ENCODE assay signal across 16 mouse cellular contexts in the genomic region with DNA sequence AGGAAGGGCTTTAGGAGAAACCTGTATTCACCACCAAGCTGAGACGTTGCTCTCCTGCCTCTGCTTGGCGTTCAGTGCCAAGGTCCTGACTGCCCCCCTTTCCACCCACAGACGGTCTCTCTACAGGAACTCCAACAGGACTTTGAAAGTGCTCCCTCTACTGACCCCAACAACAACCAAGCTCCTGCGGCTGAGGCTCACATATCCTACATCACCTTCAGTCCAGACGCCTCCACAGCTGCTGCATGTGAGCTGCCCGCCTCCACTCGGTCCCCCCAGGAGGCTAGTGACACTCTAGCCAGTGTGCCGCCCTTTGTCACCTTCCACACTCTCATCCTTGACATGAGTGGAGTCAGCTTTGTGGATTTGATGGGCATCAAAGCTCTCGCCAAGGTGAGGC. TPM values are rescaled to one million over a fixed set of nuclear protein-coding genes. Genes with fewer than 3 reads are reported as not detected.
DNase-seq lines count a peak whose midpoint lies in the region; ATAC-seq and TF ChIP-seq lines count a peak whose summit lies in the region.
"Had no signal": no experiment of that assay in that cellular context is flagged by ENCODE, and none has a peak within 500 bp of the region (broad histone marks: within the 10 kb centered on the region; RNA-seq: fewer than 3 reads in every experiment).

No protein-coding gene starts in this region.

- H3K27me3 ChIP-seq in heart, adult 2 months (ENCODE audit: control insufficient read depth, insufficient read depth, low read length) = no peaks in the 10 kb centered on the region
- H3K27me3 ChIP-seq in heart, embryonic 12.5 days (replicated peaks) = 0 out of 2 replicates have a peak, but pooled peaks cover 3% of the 10 kb centered on the region
- peaks cover 8 to 12% of the 10 kb centered on the region in 2 experiments for H3K27me3 ChIP-seq in MEL (ENCODE audit: control insufficient read depth in 1 of 2, insufficient read depth in 2 of 2, low read length in 2 of 2)
- H3K27me3 ChIP-seq: neural tube, embryonic 13.5 days had no signal

- TF ChIP-seq POLR2A in heart, adult 2 months (IDR thresholded peaks at IDR 0.05; ENCODE audit: insufficient read depth, low read depth, low read length) = no peak
- no peak for TF ChIP-seq POLR2A in lung, adult 2 months (IDR thresholded peaks at IDR 0.05; ENCODE audit: borderline replicate concordance, extremely low read depth, low read depth, low read length)
- no peak for TF ChIP-seq POLR2A in MEL (IDR thresholded peaks at IDR 0.05; ENCODE audit: control insufficient read depth in 1 of 2, insufficient read depth in 1 of 2, low read depth in 1 of 2, low read length in 2 of 2, poor library complexity in 1 of 2)

- H3K27ac ChIP-seq in heart, adult 2 months = no peak overlapping the region
- no peak overlapping the region for H3K27ac ChIP-seq in heart, embryonic 12.5 days (ENCODE audit: poor library complexity, severe bottlenecking)
- H3K27ac ChIP-seq in MEL (ENCODE audit: control insufficient read depth, low read depth, low read length) = no peak overlapping the region
- H3K27ac ChIP-seq: heart, embryonic 15.5 days; limb, embryonic 13.5 days; macrophage; neural tube, embryonic 13.5 days had no signal

- TF ChIP-seq RAD21 in MEL (IDR thresholded peaks at IDR 0.05; ENCODE audit: low read depth, low read length) = no peak

- intact Hi-C loops in heart, adult 2 months (cut with DNase I) = no loop called here

- peak in 1 of 2 experiments; percentile 14 for DNase-seq in heart, adult 2 months
- DNase-seq in lung, adult 2 months = no peak
- DNase-seq in lung, adult 18-20 months = no peak
- DNase-seq in A20 (ENCODE audit: low read depth, low spot score) (peak; percentile 21), MEL (ENCODE audit: low read depth, low spot score) (peak; percentile 19)
- no peak for DNase-seq in frontal cortex, postnatal 14 days (ENCODE audit: low spot score in 2 of 2)
- DNase-seq in adrenal gland, adult 2 months = no peak
- DNase-seq: adrenal gland, postnatal 36 days; layer of hippocampus, postnatal 36 days; right cerebral cortex, postnatal 14 days had no signal

- H3K4me3 ChIP-seq in heart, adult 2 months = no peak overlapping the region
- no peak overlapping the region for H3K4me3 ChIP-seq in heart, embryonic 12.5 days
- H3K4me3 ChIP-seq in lung, adult 2 months (replicated peaks; ENCODE audit: extremely low read depth, low read depth, low read length) = no peak overlapping the region
- H3K4me3 ChIP-seq in MEL (ENCODE audit: control insufficient read depth in 1 of 2, insufficient read depth in 1 of 2, low read depth in 2 of 2, low read length in 2 of 2) = no peak overlapping the region
- H3K4me3 ChIP-seq: heart, embryonic 15.5 days; limb, embryonic 13.5 days; neural tube, embryonic 13.5 days had no signal

- H3K9me3 ChIP-seq in heart, embryonic 12.5 days (replicated peaks) = no peaks in the 10 kb centered on the region
- H3K9me3 ChIP-seq in MEL (replicated peaks; ENCODE audit: insufficient read depth, low read length) = no peaks in the 10 kb centered on the region
- H3K9me3 ChIP-seq: heart, embryonic 15.5 days; limb, embryonic 13.5 days; neural tube, embryonic 13.5 days had no signal

- 64% methylated on average over 9 of the region's 9 CpGs for WGBS in heart, adult 2 months
- 39% methylated on average over 9 of the region's 9 CpGs for WGBS in heart, embryonic 12.5 days
- 47% methylated on average over 9 of the region's 9 CpGs for WGBS in lung, adult 2 months

- H3K36me3 ChIP-seq in heart, adult 2 months (ENCODE audit: control insufficient read depth, insufficient read depth, low read length) = no peaks in the 10 kb centered on the region
- no peaks in the 10 kb centered on the region for H3K36me3 ChIP-seq in heart, embryonic 12.5 days
- H3K36me3 ChIP-seq in MEL (ENCODE audit: control insufficient read depth in 1 of 2, insufficient read depth in 2 of 2, low read length in 2 of 2) = no peaks in the 10 kb centered on the region
- H3K36me3 ChIP-seq: heart, embryonic 15.5 days; limb, embryonic 13.5 days; neural tube, embryonic 13.5 days had no signal

- H3K4me1 ChIP-seq in heart, adult 2 months (ENCODE audit: control insufficient read depth, insufficient read depth, low read length) = peaks cover 1% of the 10 kb centered on the region; the same call in 1 of the 2 replicates
- H3K4me1 ChIP-seq in heart, embryonic 12.5 days (replicated peaks) = peaks cover 17% of the 10 kb centered on the region
- H3K4me1 ChIP-seq in lung, adult 2 months (ENCODE audit: control insufficient read depth, insufficient read depth, low read length) = peaks cover 3% of the 10 kb centered on the region
- no peaks in the 10 kb centered on the region; a peak in 1 of 4 replicates for H3K4me1 ChIP-seq in MEL (ENCODE audit: control insufficient read depth in 1 of 2, insufficient read depth in 2 of 2, low read length in 2 of 2)
- H3K4me1 ChIP-seq: neural tube, embryonic 13.5 days had no signal

- H3K9ac ChIP-seq in heart, adult 2 months (ENCODE audit: low read depth, low read length) = no peak overlapping the region
- no peak overlapping the region for H3K9ac ChIP-seq in heart, embryonic 12.5 days
- H3K9ac ChIP-seq in MEL (ENCODE audit: control insufficient read depth, low read depth, low read length, poor library complexity, severe bottlenecking) = no peak overlapping the region
- H3K9ac ChIP-seq: heart, embryonic 15.5 days; limb, embryonic 13.5 days; neural tube, embryonic 13.5 days had no signal

- ATAC-seq in heart, embryonic 12.5 days (ENCODE audit: insufficient number of reproducible peaks, low FRiP score) = no peak
- ATAC-seq: midbrain, embryonic 16.5 days had no signal

- H3K4me2 ChIP-seq in heart, embryonic 12.5 days = no peak overlapping the region
- H3K4me2 ChIP-seq: heart, embryonic 15.5 days; limb, embryonic 13.5 days; neural tube, embryonic 13.5 days had no signal

- no peak for TF ChIP-seq EP300 in heart, adult 2 months (IDR thresholded peaks at IDR 0.05; ENCODE audit: insufficient read depth, low read depth, low read length)
- TF ChIP-seq EP300 in MEL (IDR thresholded peaks at IDR 0.05; ENCODE audit: low read depth in 1 of 2, low read length in 2 of 2) = no peak

- TF ChIP-seq CTCF in heart, adult 2 months (IDR thresholded peaks at IDR 0.05) = 0 out of 2 replicates have a peak, but pooled peaks have one; percentile 21
- peak; percentile 5; the same call in 1 of the 2 replicates for TF ChIP-seq CTCF in lung, adult 2 months (IDR thresholded peaks at IDR 0.05; ENCODE audit: insufficient read depth, low read length)
- TF ChIP-seq CTCF in MEL (IDR thresholded peaks at IDR 0.05 in 2 of 3, conservative IDR thresholded peaks at IDR 0.05 in 1 of 3; ENCODE audit: control insufficient read depth in 1 of 3, insufficient read depth in 1 of 3, low read depth in 2 of 3, low read length in 3 of 3, poor library complexity in 1 of 3, severe bottlenecking in 1 of 3) = peak in 2 of 3 experiments; percentile 41 to 47; a peak in 4 of 6 replicates

- no peaks in the 10 kb centered on the region for H3K79me2 ChIP-seq in heart, adult 2 months (replicated peaks; ENCODE audit: control insufficient read depth, insufficient read depth, low read length)
- no peaks in the 10 kb centered on the region for H3K79me2 ChIP-seq in MEL (ENCODE audit: control insufficient read depth, insufficient read depth, low read length, poor library complexity)

TF ChIP-seq in MEL, 35 proteins besides CTCF, POLR2A, EP300 and RAD21:
- TF ChIP-seq SMC3 (IDR thresholded peaks at IDR 0.05; ENCODE audit: low read depth, low read length) = peak; percentile 52
- no peak for TF ChIP-seq KAT2A (conservative IDR thresholded peaks at IDR 0.05; ENCODE audit: low read depth, low read length)

RNA-seq across cellular contexts. Expression of gene Slc26a9, which starts 19.9 kb away (rescaled TPM):
- not detected for total RNA-seq in heart, adult 2 months (2021)
- polyA plus RNA-seq in heart, adult 2 months (2012; rRNA removed) = 0.03 and 0.08 TPM in 2 replicates
- 0.04 and 0.05 TPM in 2 replicates for polyA plus RNA-seq in heart, embryonic 12.5 days (2016; fragmentation: Nextera tagmentation; extraction: Ambion mirVana)
- polyA plus RNA-seq in lung, adult 2 months (2012; rRNA removed) = 25.6 and 38.8 TPM in 2 replicates
- total RNA-seq in MEL (2012; rRNA removed) = not detected in 2 replicates
- under 1 TPM in 1 of 2 experiments, not detected in 1; 0.04 TPM for polyA plus RNA-seq in MEL (2012; ENCODE audit: insufficient read depth in 1 of 2, insufficient read length in 2 of 2, low read depth in 1 of 2, low replicate concordance in 2 of 2, missing spikeins in 1 of 2)
- total RNA-seq in adrenal gland, adult 2 months (2021) = under 1 TPM in 1 of 2 experiments, not detected in 1; 0.12 TPM
- polyA plus RNA-seq in adrenal gland, adult 2 months (2012; rRNA removed) = 0.15 and 0.18 TPM in 2 replicates
- total RNA-seq: adrenal gland, postnatal 36 days had no signal
- polyA plus RNA-seq: limb, embryonic 13.5 days; macrophage; neural tube, embryonic 13.5 days had no signal

RNA-seq across cellular contexts. Expression of gene Pm20d1, which starts 33.5 kb away (rescaled TPM):
- 1 to 10 TPM; 5.8 to 7.5 TPM for total RNA-seq in heart, adult 2 months (2021)
- polyA plus RNA-seq in heart, adult 2 months (2012; rRNA removed) = 5.9 and 8.3 TPM in 2 replicates
- polyA plus RNA-seq in heart, embryonic 12.5 days (2016; fragmentation: Nextera tagmentation; extraction: Ambion mirVana) = 1.3 and 1.7 TPM in 2 replicates
- 1.8 and 2.6 TPM in 2 replicates for polyA plus RNA-seq in lung, adult 2 months (2012; rRNA removed)
- not detected in 2 replicates for total RNA-seq in MEL (2012; rRNA removed)
- not detected for polyA plus RNA-seq in MEL (2012; ENCODE audit: insufficient read depth in 1 of 2, insufficient read length in 2 of 2, low read depth in 1 of 2, low replicate concordance in 2 of 2, missing spikeins in 1 of 2)
- 10 to 100 TPM in 1 of 2 experiments, 1 to 10 TPM in 1; 6.6 to 20.6 TPM for total RNA-seq in adrenal gland, adult 2 months (2021)
- 4.2 and 5.7 TPM in 2 replicates for polyA plus RNA-seq in adrenal gland, adult 2 months (2012; rRNA removed)
- polyA plus RNA-seq: macrophage had no signal

Comparison
In these comparisons a context has a peak if more than half of its experiments do, and no peak if none do; other contexts are left out.
1. DNase-seq: peak in A20 (single experiment) and MEL (single experiment); none in lung, adult 2 months (single experiment), lung, adult 18-20 months (0 of 2), frontal cortex, postnatal 14 days (0 of 2) and adrenal gland, adult 2 months (single experiment).
2. RNA of gene Slc26a9, which starts 19.9 kb away (polyA plus RNA-seq): 25.6 to 38.8 TPM in lung, adult 2 months; 0.15 to 0.18 TPM in adrenal gland, adult 2 months, 0.03 to 0.08 TPM in heart, adult 2 months, 0.04 TPM in MEL and 0.04 to 0.05 TPM in heart, embryonic 12.5 days; every median in the first group is over 10 times any median in the second.
3. Peak in every context shown above with its lines, with median percentiles within 50 percentile points of each other: CTCF ChIP-seq.